Mouse (Mus musculus) MEL (cell line): Measurements from ENCODE around the gene BC052040. TPM values are rescaled to one million over a fixed set of nuclear protein-coding genes. Genes with fewer than 3 reads are reported as not detected.

Experiments
- DNase-seq: peaks from one replicate; pipeline ENCODE4 v3.0.0; 2011; ENCODE audit warnings: low read depth, low spot score
- H3K27ac ChIP-seq: 2 replicates; pipeline ENCODE4 v1.5.1; 2012; ENCODE audit warnings: low read depth, mild to moderate bottlenecking, control low read depth, low read length, moderate library complexity; ENCODE audit not compliant: control insufficient read depth
- H3K27me3 ChIP-seq, 2 experiments: fragments of 150-350 bp in 1 of 2; sonication (generic) in 1 of 2; 2 replicates each; pipeline ENCODE4 v1.6.1; 2012; ENCODE audit warnings: low read length in 2 of 2, mild to moderate bottlenecking in 2 of 2, improper control_type of control experiment in 1 of 2, moderate library complexity in 1 of 2; ENCODE audit not compliant: insufficient read depth in 2 of 2, control insufficient read depth in 1 of 2
- H3K36me3 ChIP-seq, 2 experiments: 2 replicates each; pipeline ENCODE4 v1.6.1; 2012 to 2014; ENCODE audit warnings: low read length in 2 of 2, improper control_type of control experiment in 1 of 2, inconsistent platforms in 1 of 2, mild to moderate bottlenecking in 1 of 2; ENCODE audit not compliant: insufficient read depth in 2 of 2, control insufficient read depth in 1 of 2
- H3K4me1 ChIP-seq, 2 experiments: fragments of 150-350 bp in 1 of 2; sonication (generic) in 1 of 2; 2 replicates each; pipeline ENCODE4 v1.6.1; 2012; ENCODE audit warnings: low read length in 2 of 2, improper control_type of control experiment in 1 of 2, mild to moderate bottlenecking in 1 of 2; ENCODE audit not compliant: insufficient read depth in 2 of 2, control insufficient read depth in 1 of 2
- H3K4me3 ChIP-seq, 2 experiments: fragments of 150-350 bp in 1 of 2; sonication (generic) in 1 of 2; 2 replicates each; pipeline ENCODE4 v1.5.1; 2012; ENCODE audit warnings: low read depth in 2 of 2, low read length in 2 of 2, mild to moderate bottlenecking in 2 of 2, moderate library complexity in 2 of 2, control low read depth in 1 of 2, improper control_type of control experiment in 1 of 2; ENCODE audit not compliant: control insufficient read depth in 1 of 2, insufficient read depth in 1 of 2
- H3K79me2 ChIP-seq: 2 replicates; pipeline ENCODE4 v1.6.1; 2012; ENCODE audit warnings: mild to moderate bottlenecking, low read length, moderate library complexity; ENCODE audit not compliant: control insufficient read depth, poor library complexity, insufficient read depth
- H3K9ac ChIP-seq: 2 replicates; pipeline ENCODE4 v1.6.1; 2012; ENCODE audit warnings: low read depth, mild to moderate bottlenecking, control low read depth, low read length, moderate library complexity; ENCODE audit not compliant: control insufficient read depth, poor library complexity, severe bottlenecking
- H3K9me3 ChIP-seq: fragments of 150-350 bp; sonication (generic); replicated peaks from 2 replicates; pipeline ENCODE4 v1.6.1; 2012; ENCODE audit warnings: mild to moderate bottlenecking, low read length, improper control_type of control experiment, moderate library complexity; ENCODE audit not compliant: insufficient read depth
- CHD2 ChIP-seq: IDR thresholded peaks from 2 replicates; pipeline ENCODE4 v1.6.1; 2011; ENCODE audit warnings: low read length, improper control_type of control experiment
- EP300 ChIP-seq, 2 experiments: IDR thresholded peaks; 2 replicates each; pipeline ENCODE4 v1.6.1; 2011; ENCODE audit warnings: improper control_type of control experiment in 2 of 2, low read length in 2 of 2, low read depth in 1 of 2, mild to moderate bottlenecking in 1 of 2
- GATA1 ChIP-seq: IDR thresholded peaks from 2 replicates; pipeline ENCODE4 v1.6.1; 2011; ENCODE audit warnings: low read depth, low read length, improper control_type of control experiment
- MAX ChIP-seq: IDR thresholded peaks from 2 replicates; pipeline ENCODE4 v1.6.1; 2011; ENCODE audit warnings: low read length, improper control_type of control experiment
- MXI1 ChIP-seq: IDR thresholded peaks from 2 replicates; pipeline ENCODE4 v1.6.1; 2011; ENCODE audit warnings: mild to moderate bottlenecking, low read depth, low read length, improper control_type of control experiment
- MYB ChIP-seq: IDR thresholded peaks from 2 replicates; pipeline ENCODE4 v1.6.1; 2011; ENCODE audit warnings: mild to moderate bottlenecking, low read depth, low read length, improper control_type of control experiment
- POLR2A ChIP-seq, 2 experiments: IDR thresholded peaks; 2 replicates each; pipeline ENCODE4 v1.6.1; 2011 to 2012; ENCODE audit warnings: low read length in 2 of 2, mild to moderate bottlenecking in 2 of 2, control low read depth in 1 of 2, improper control_type of control experiment in 1 of 2, low read depth in 1 of 2, moderate library complexity in 1 of 2; ENCODE audit not compliant: control insufficient read depth in 1 of 2, insufficient read depth in 1 of 2, poor library complexity in 1 of 2
- POLR2AphosphoS2 ChIP-seq: IDR thresholded peaks from 2 replicates; pipeline ENCODE4 v1.6.1; 2011; ENCODE audit warnings: low read length, improper control_type of control experiment
- RAD21 ChIP-seq: IDR thresholded peaks from 2 replicates; pipeline ENCODE4 v1.6.1; 2011; ENCODE audit warnings: mild to moderate bottlenecking, low read depth, low read length, improper control_type of control experiment
- RCOR1 ChIP-seq: IDR thresholded peaks from 2 replicates; pipeline ENCODE4 v1.6.1; 2012; ENCODE audit warnings: low read depth, mild to moderate bottlenecking, inconsistent platforms, low read length, improper control_type of control experiment
- SIN3A ChIP-seq: IDR thresholded peaks from 2 replicates; pipeline ENCODE4 v1.6.1; 2012; ENCODE audit warnings: low read length, improper control_type of control experiment, inconsistent platforms
- SMC3 ChIP-seq: IDR thresholded peaks from 2 replicates; pipeline ENCODE4 v1.6.1; 2011; ENCODE audit warnings: low read depth, low read length, improper control_type of control experiment
- TAL1 ChIP-seq: IDR thresholded peaks from 2 replicates; pipeline ENCODE4 v1.6.1; 2012; ENCODE audit warnings: mild to moderate bottlenecking, inconsistent platforms, low read length, moderate library complexity, mixed read lengths
- TBP ChIP-seq: IDR thresholded peaks from 2 replicates; pipeline ENCODE4 v1.8.0; 2011; ENCODE audit warnings: low read depth, low read length, improper control_type of control experiment
- TCF12 ChIP-seq: IDR thresholded peaks from 2 replicates; pipeline ENCODE4 v1.6.1; 2014; ENCODE audit warnings: low read depth, mild to moderate bottlenecking, inconsistent platforms, low read length, improper control_type of control experiment, moderate library complexity
- UBTF ChIP-seq: IDR thresholded peaks from 2 replicates; pipeline ENCODE4 v1.6.1; 2012; ENCODE audit warnings: low read depth, mild to moderate bottlenecking, inconsistent platforms, low read length, improper control_type of control experiment, moderate library complexity, borderline replicate concordance; ENCODE audit not compliant: insufficient read depth
- ZNF384 ChIP-seq: IDR thresholded peaks from 2 replicates; pipeline ENCODE4 v1.6.1; 2012; ENCODE audit warnings: low read depth, mild to moderate bottlenecking, inconsistent platforms, low read length, improper control_type of control experiment
- polyA plus RNA-seq, 2 experiments: library from polyadenylated mRNA; stranded (reverse) in 1 of 2; unstranded in 1 of 2; fragments of >175 nt in 1 of 2; fragments of >200 nt in 1 of 2; gene quantifications; 2 replicates each; pipeline versions ENCODE4 v1.2.1 to v1.2.4; 2012; ENCODE audit warnings: low replicate concordance in 2 of 2, low read depth in 1 of 2; ENCODE audit not compliant: insufficient read length in 2 of 2, insufficient read depth in 1 of 2, missing spikeins in 1 of 2
- total RNA-seq: library from RNA; depleted of rRNA; stranded (reverse); fragments of 300-350 nt; gene quantifications from 2 replicates; pipeline ENCODE4 v1.2.3, GENCODE M21; 2012

BC052040 gene
- total and polyA plus RNA-seq, 3 experiments = 5.3 to 18.2 TPM; not detected in 1

GRCm38 (mm10) chr2:115699032-115699431 is 117.5 kb downstream of the BC052040 start:
- no peak overlapping the region for H3K9ac ChIP-seq
- no peaks in the 10 kb centered on the region for H3K9me3 ChIP-seq
- no peaks in the 10 kb centered on the region for H3K79me2 ChIP-seq
- TF ChIP-seq TCF12 (peak; percentile 80; the same call in 1 of the 2 replicates), EP300 (IDR thresholded peaks at IDR 0.05; ENCODE audit: low read depth in 1 of 2, low read length in 2 of 2) (peak; percentile 82 to 89), MXI1 (no peak), GATA1 (peak; percentile 79), ZNF384 (peak; percentile 82), TAL1 (peak; percentile 20; the same call in 1 of the 2 replicates), SIN3A (peak; percentile 28; the same call in 1 of the 2 replicates), POLR2AphosphoS2 (no peak), MAX (no peak), RCOR1 (peak; percentile 57; the same call in 1 of the 2 replicates)
- H3K27ac ChIP-seq = no peak overlapping the region
- peak; percentile 51 for DNase-seq
- peaks cover 0 to 12% of the 10 kb centered on the region in 2 experiments; a peak in 2 of 4 replicates for H3K36me3 ChIP-seq
- H3K27me3 ChIP-seq = no peaks in the 10 kb centered on the region
- H3K4me1 ChIP-seq = peaks cover 3 to 8% of the 10 kb centered on the region in 2 experiments; a peak in 3 of 4 replicates
- H3K4me3 ChIP-seq = no peak overlapping the region

GRCm38 (mm10) chr2:115702610-115703009 is 121.1 kb downstream of the BC052040 start:
- Histone ChIP-seq H3K4me3 (no peak overlapping the region), H3K36me3 (peaks cover 0 to 12% of the 10 kb centered on the region in 2 experiments; a peak in 2 of 4 replicates), H3K9ac (no peak overlapping the region), H3K79me2 (no peaks in the 10 kb centered on the region), H3K4me1 (peaks cover 3 to 8% of the 10 kb centered on the region in 2 experiments; a peak in 3 of 4 replicates), H3K27me3 (no peaks in the 10 kb centered on the region), H3K27ac (no peak overlapping the region), H3K9me3 (no peaks in the 10 kb centered on the region)
- TF ChIP-seq TBP (no peak), SMC3 (no peak), POLR2A (IDR thresholded peaks at IDR 0.05; ENCODE audit: control insufficient read depth in 1 of 2, insufficient read depth in 1 of 2, low read depth in 1 of 2, low read length in 2 of 2, poor library complexity in 1 of 2) (no peak), GATA1 (no peak)
- DNase-seq = no peak

GRCm38 (mm10) chr2:115717535-115717934 is 136.0 kb downstream of the BC052040 start:
- H3K79me2 ChIP-seq = no peaks in the 10 kb centered on the region
- H3K27me3 ChIP-seq = no peaks in the 10 kb centered on the region
- H3K9me3 ChIP-seq = no peaks in the 10 kb centered on the region
- no peak for DNase-seq
- no peak overlapping the region for H3K9ac ChIP-seq
- H3K4me3 ChIP-seq = no peak overlapping the region
- no peaks in the 10 kb centered on the region for H3K4me1 ChIP-seq
- no peaks in the 10 kb centered on the region for H3K36me3 ChIP-seq
- TF ChIP-seq UBTF (no peak), MYB (no peak), CHD2 (no peak), RAD21 (no peak), POLR2AphosphoS2 (no peak), RCOR1 (no peak)
- H3K27ac ChIP-seq = no peak overlapping the region
